ENCODE assay signal across 7 mouse cellular contexts in genomic region chr2:18048453-18049075, GRCm38 (mm10). TPM values are rescaled to one million over a fixed set of nuclear protein-coding genes. Genes with fewer than 3 reads are reported as not detected.
DNase-seq lines count a peak whose midpoint lies in the region; ATAC-seq and TF ChIP-seq lines count a peak whose summit lies in the region.

TSS of gene Skida1 (minus strand) at chr2:18049051.

- peaks cover 23% of the 10 kb centered on the region for H3K27me3 ChIP-seq in ES-Bruce4 (ENCODE audit: control insufficient read depth, insufficient read depth, low read length, poor library complexity, severe bottlenecking)
- H3K27me3 ChIP-seq in forebrain, embryonic 12.5 days, result no peaks in the 10 kb centered on the region
- no peaks in the 10 kb centered on the region for H3K27me3 ChIP-seq in intestine, postnatal 0 days (replicated peaks; ENCODE audit: control insufficient read depth, insufficient read depth, low read length)

- peak; percentile 88 for DNase-seq in A20 (ENCODE audit: low read depth, low spot score)
- DNase-seq in testis, postnatal 14 days (ENCODE audit: low spot score), result no peak

- H3K27ac ChIP-seq in ES-Bruce4 (ENCODE audit: insufficient read depth, low read length) (no peak within 1 kb of the TSS), macrophage (no peak within 1 kb of the TSS)
- peak within 1 kb of the TSS; percentile 100 for H3K27ac ChIP-seq in forebrain, embryonic 12.5 days
- H3K27ac ChIP-seq in intestine, postnatal 0 days (ENCODE audit: low read depth, low read length), result peak within 1 kb of the TSS; percentile 89

- 0% methylated on average over 17 of the region's 17 CpGs for WGBS in forebrain, embryonic 12.5 days
- 2% methylated on average over 17 of the region's 17 CpGs for WGBS in intestine, postnatal 0 days
- 6% methylated on average over 16 of the region's 17 CpGs for WGBS in macrophage (ENCODE audit: missing documents)

- H3K9ac ChIP-seq in ES-Bruce4 (ENCODE audit: low read depth, poor library complexity, severe bottlenecking), result peak within 1 kb of the TSS; percentile 71
- H3K9ac ChIP-seq in forebrain, embryonic 12.5 days, result peak within 1 kb of the TSS; percentile 100
- peak within 1 kb of the TSS; percentile 76 for H3K9ac ChIP-seq in intestine, postnatal 0 days (ENCODE audit: low read depth, low read length)

- ATAC-seq in forebrain, embryonic 12.5 days (ENCODE audit: low FRiP score), result peak; percentile 57
- no peak for ATAC-seq in intestine, postnatal 0 days
- ATAC-seq in granulocyte monocyte progenitor cell, adult 5-6 weeks (replicated peaks; ENCODE audit: poor library complexity, severe bottlenecking), result no peak

- no peak for TF ChIP-seq EP300 in ES-Bruce4 (IDR thresholded peaks at IDR 0.05; ENCODE audit: insufficient read depth, low read depth, low read length)

- peak within 1 kb of the TSS; percentile 85 for H3K4me2 ChIP-seq in forebrain, embryonic 12.5 days
- H3K4me2 ChIP-seq in intestine, postnatal 0 days (replicated peaks; ENCODE audit: low read depth), result peak within 1 kb of the TSS; percentile 93

- no peaks in the 10 kb centered on the region for H3K36me3 ChIP-seq in ES-Bruce4 (ENCODE audit: control insufficient read depth, insufficient read depth, low read length, poor library complexity, severe bottlenecking)
- H3K36me3 ChIP-seq in forebrain, embryonic 12.5 days (replicated peaks), result no peaks in the 10 kb centered on the region
- H3K36me3 ChIP-seq in intestine, postnatal 0 days (ENCODE audit: control insufficient read depth, insufficient read depth), result no peaks in the 10 kb centered on the region
- H3K36me3 ChIP-seq in macrophage (ENCODE audit: inconsistent target), result no peaks in the 10 kb centered on the region

- no peak for TF ChIP-seq POLR2A in ES-Bruce4 (IDR thresholded peaks at IDR 0.05; ENCODE audit: insufficient read depth, low read length)

- no peaks in the 10 kb centered on the region for H3K4me1 ChIP-seq in ES-Bruce4 (ENCODE audit: control insufficient read depth, insufficient read depth, low read length)
- H3K4me1 ChIP-seq in forebrain, embryonic 12.5 days, result peaks cover 41% of the 10 kb centered on the region
- peaks cover 9% of the 10 kb centered on the region; the same call in 1 of the 2 replicates for H3K4me1 ChIP-seq in intestine, postnatal 0 days (replicated peaks; ENCODE audit: control insufficient read depth, insufficient read depth, low read length)

- TF ChIP-seq CTCF in ES-Bruce4 (IDR thresholded peaks at IDR 0.05; ENCODE audit: low read depth, low read length), result no peak
- TF ChIP-seq CTCF in intestine, postnatal 0 days (IDR thresholded peaks at IDR 0.05; ENCODE audit: low read depth), result no peak

- no peaks in the 10 kb centered on the region for H3K79me2 ChIP-seq in macrophage (ENCODE audit: inconsistent target)

- no peaks in the 10 kb centered on the region for H3K9me3 ChIP-seq in ES-Bruce4 (replicated peaks; ENCODE audit: control insufficient read depth, insufficient read depth, low read length, poor library complexity, severe bottlenecking)
- no peaks in the 10 kb centered on the region for H3K9me3 ChIP-seq in forebrain, embryonic 12.5 days
- H3K9me3 ChIP-seq in intestine, postnatal 0 days (ENCODE audit: control insufficient read depth), result no peaks in the 10 kb centered on the region

- H3K4me3 ChIP-seq in ES-Bruce4 (ENCODE audit: low read depth, low read length) (peak within 1 kb of the TSS; percentile 81), macrophage (ENCODE audit: inconsistent target) (peak within 1 kb of the TSS; percentile 30)
- H3K4me3 ChIP-seq in forebrain, embryonic 12.5 days (replicated peaks), result peak within 1 kb of the TSS; percentile 100
- peak within 1 kb of the TSS; percentile 82 for H3K4me3 ChIP-seq in intestine, postnatal 0 days (ENCODE audit: low read depth, low read length)

RNA-seq across cellular contexts. Expression of gene Skida1, which starts in this region (rescaled TPM):
- polyA plus RNA-seq in ES-Bruce4 (2011; ENCODE audit: insufficient read depth, insufficient read length, low read depth, missing spikeins), result 0.15 and 0.79 TPM in 2 replicates
- 26.3 and 26.4 TPM in 2 replicates for polyA plus RNA-seq in forebrain, embryonic 12.5 days (2016; fragmentation: Nextera tagmentation; extraction: Ambion mirVana)
- 0.95 and 1.2 TPM in 2 replicates for polyA plus RNA-seq in intestine, postnatal 0 days (2015; fragmentation: Nextera tagmentation; extraction: Ambion mirVana)
- total RNA-seq in macrophage (2018; cell fraction: chromatin; rRNA removed), result 1 to 10 TPM in 2 of 26 experiments, under 1 TPM in 2, not detected in 22; 0.15 to 1.3 (median 0.61) TPM
- total RNA-seq in macrophage (2018; cell fraction: cytosol; rRNA removed), result under 1 TPM in 5 of 26 experiments, not detected in 21; 0.04 to 0.26 (median 0.05) TPM
- under 1 TPM in 1 of 26 experiments, not detected in 25; 0.34 TPM for total RNA-seq in macrophage (2018; cell fraction: nucleus; rRNA removed)
- not detected in 3 replicates for polyA plus RNA-seq in macrophage (2018)
- not detected in 2 replicates for total RNA-seq in granulocyte monocyte progenitor cell, adult 5-6 weeks (2014; fragmentation: Nextera tagmentation)
- total RNA-seq in granulocyte monocyte progenitor cell, adult 5-6 weeks (2017), result not detected in 2 replicates

Comparison
In these comparisons a context has a peak if more than half of its experiments do, and no peak if none do; other contexts are left out.
1. RNA of gene Skida1 (polyA plus RNA-seq): 26.3 to 26.4 TPM in forebrain, embryonic 12.5 days; 0.95 to 1.2 TPM in intestine, postnatal 0 days, 0.15 to 0.79 TPM in ES-Bruce4 and not detected in macrophage; every median in the first group is over 10 times any median in the second.
2. H3K27ac ChIP-seq: peak in forebrain, embryonic 12.5 days (single experiment) and intestine, postnatal 0 days (single experiment); none in ES-Bruce4 (single experiment) and macrophage (single experiment).
3. H3K4me3 ChIP-seq: peak in every context shown above with its lines; median percentile 100 in forebrain, embryonic 12.5 days; 82 in intestine, postnatal 0 days; 81 in ES-Bruce4; 30 in macrophage.
4. Peak in every context shown above with its lines, with median percentiles within 50 percentile points of each other: H3K9ac ChIP-seq.